Mouse (Mus musculus) neural tube, embryonic 14.5 days (tissue): ENCODE data around the gene Gm16223. TPM values are rescaled to one million over a fixed set of nuclear protein-coding genes. Genes with fewer than 3 reads are reported as not detected.

Experiments used
- polyA plus RNA-seq: library from polyadenylated mRNA; unstranded; fragments of >200 nt; fragmentation: Nextera tagmentation; extraction: Ambion mirVana; gene quantifications from 2 replicates; pipeline ENCODE4 v1.2.1, GENCODE M21; 2014

The Gm16223 gene
- polyA plus RNA-seq, 1 experiment from 2014 or later: 0.11 TPM

Other genes with a start within 250 kb of the Gm16223 start
- 33.8 and 35.3 TPM in 2 replicates for gene Bod1l, start 223.6 kb upstream of the Gm16223 start, polyA plus RNA-seq